Mouse (Mus musculus): Measurements from ENCODE around the gene Kansl3.

The Kansl3 gene

DNA sequence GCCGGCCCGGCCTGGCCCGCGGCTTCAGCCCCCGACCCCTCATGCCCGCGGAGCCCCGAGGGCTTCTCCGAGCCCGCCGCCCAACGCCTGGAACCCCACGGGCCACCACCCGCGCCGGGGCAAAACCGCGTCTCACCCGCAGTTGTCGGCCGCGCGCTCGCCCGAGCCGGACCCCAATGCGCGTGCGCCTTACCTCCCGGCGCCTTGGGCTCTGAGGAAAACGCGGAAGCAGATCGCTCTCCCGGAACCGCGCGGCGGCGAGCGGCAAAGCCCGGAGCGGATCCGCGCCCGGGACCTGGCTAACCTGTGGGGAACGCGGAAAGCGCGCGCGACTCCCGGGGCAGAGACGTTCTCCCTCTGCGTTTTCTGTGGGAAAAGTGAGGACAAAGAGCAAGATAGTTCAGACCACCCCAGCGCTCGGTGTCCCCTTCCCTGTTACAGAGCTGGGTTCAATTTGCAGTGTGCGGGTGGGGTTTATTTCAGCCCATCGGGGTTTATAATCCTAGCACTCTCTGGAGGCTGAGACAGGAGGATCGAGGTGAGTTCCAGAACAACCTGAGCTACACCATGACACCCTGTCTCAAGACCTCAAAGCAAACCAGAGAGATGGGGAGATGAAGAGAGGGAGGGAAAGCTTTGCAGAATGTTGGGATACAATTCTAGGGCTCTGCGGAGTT lies at the start of gene Kansl3:
TSS of gene Kansl3 (minus strand) at position 213 of the 677 bp plus-strand sequence.
- DNase-seq: peak; percentile 80

DNA sequence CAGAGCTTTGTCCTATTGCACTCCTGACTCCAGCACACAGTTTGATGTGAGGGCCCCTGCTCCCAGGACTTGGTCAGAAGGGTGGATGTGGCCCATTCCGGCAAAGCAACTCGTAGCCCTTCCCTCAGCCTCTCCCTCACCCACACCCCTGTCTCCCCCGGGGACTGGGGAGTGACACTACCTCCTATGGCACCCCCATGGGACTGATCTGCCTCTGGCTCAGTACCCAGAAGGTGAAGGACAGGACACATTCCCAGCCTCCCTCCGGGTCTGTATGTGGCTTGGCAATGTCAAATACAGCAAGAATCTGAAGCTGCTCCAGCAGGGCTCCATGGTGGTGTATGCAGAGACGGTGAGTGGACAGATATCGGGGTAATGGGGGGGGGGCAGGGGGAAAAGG lies 35.5 kb upstream of the Kansl3 start:
- DNase-seq: no peak

DNA sequence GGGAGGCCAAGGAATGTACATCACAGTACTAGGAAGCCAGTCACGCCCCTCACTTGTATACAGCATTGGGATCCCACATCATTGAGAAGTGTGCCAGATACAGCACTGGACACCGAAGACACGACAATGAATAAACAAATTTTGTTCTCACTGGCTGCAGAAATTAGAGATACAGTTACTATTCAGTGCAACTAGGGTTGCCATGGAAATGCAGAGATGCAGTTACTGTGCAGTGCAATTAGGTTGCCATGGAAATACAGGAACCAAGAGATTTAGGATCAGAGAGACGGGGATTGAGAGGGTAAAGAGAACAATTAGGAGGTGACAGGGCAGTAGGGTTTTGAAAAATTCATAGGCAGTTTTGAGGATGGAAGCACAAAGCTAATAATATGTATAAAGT lies 32.5 kb upstream of the Kansl3 start:
- no peak for DNase-seq

DNA sequence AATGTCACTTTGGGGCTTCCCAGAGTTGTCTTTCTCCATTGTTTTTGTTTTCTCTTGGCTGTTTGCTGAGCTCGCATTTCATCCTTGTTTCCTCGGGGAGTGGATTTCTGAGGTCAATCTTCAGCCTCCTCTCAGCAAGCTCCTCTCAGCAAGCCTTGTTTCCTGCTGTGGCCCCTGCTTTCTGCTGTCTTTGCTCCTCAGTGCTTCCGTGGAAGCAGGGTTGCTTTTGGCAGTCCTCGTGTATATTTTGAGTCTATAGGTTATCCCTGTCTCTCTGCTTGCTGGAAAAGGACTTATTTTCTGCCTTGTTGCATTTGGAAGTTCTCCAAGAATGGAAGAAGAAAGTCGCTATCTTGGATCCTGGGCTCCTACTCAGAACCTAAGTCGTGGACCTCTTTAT lies 28.1 kb upstream of the Kansl3 start:
- no peak for DNase-seq

DNA sequence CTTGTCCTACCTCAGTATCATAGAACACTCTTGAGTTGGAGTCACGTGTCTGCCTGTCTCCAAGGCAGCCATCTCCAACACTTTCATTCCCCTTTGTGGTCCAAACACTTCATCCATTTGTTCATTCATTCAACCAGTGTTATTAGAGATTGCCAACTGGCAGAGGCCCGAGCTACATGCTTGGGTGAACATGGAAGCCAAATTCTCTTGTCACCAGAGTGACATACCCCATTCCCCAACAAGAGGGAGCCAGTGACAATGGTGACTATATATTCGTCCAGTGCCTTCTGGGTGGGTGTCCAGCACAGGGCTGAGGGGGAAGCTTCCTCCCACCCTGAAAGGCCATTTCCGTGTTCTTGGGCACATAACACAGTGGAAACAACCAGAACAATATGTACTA lies 10.6 kb upstream of the Kansl3 start:
- DNase-seq: no peak

DNA sequence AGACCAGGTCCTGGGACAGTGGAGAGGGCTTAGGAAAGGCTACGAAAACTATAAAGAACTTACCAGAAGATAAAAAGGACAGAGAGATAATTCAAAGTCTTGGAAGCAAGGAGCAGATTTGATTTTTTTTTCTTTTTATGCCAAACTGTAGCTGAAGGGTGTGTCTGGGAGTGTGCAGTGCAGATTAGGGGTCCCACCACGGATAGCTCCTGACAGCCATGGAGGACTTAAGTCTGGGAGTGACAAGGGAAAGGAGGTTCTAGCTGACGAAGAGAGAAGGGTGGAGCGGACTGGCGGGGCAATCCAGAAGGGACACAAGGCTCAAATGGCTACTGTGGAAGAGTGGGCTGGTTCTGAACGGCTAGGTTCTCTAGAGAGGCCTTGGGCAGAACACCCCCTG lies 9.9 kb upstream of the Kansl3 start:
- no peak for DNase-seq

DNA sequence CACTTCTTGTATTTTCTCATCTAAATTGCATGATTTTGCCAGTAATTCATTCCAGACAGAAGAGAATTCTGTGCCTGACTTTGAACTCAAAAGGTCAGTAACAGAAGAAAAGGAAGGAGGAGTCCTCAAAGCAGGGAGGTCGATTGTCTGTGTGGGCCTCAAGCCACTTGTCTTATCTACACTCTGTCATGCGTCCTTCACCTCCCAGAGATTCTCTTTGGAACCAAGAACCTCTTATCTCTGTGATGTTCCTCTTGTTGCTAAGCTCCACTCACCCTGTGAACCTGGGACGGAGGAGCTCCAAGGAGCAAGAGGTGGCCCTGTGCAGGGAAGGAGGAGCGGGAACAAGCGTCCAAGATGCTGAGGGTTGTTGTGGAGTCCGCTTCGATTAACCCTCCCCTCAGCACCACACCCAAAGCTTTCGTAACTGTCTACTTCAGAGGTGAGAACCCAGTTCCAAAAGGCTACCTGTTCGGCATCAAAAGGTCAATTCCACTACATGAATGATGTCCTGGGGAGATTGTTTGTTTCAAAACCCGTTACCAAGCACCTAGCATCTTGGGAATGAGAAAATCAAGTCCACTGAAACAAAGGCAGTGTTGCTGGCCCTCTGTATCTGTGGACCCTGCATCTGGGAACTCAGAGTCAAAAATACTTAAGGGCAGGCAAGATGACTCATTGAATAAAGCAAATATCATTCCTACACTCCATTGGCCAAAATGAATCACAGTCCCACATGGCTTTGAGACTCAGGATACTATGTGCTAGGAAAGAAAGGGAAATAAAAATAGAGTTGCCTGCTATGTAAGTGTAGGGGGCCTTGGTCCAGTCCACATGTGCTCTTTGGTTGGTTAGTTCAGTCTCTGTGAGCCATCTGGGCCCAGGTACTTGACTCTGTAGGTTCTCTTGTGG lies 3.2 kb upstream of the Kansl3 start, which contains the start of gene Fer1l5:
TSS of gene Fer1l5 (plus strand) at position 358 of the 912 bp plus-strand sequence.
- DNase-seq: no peak

DNA sequence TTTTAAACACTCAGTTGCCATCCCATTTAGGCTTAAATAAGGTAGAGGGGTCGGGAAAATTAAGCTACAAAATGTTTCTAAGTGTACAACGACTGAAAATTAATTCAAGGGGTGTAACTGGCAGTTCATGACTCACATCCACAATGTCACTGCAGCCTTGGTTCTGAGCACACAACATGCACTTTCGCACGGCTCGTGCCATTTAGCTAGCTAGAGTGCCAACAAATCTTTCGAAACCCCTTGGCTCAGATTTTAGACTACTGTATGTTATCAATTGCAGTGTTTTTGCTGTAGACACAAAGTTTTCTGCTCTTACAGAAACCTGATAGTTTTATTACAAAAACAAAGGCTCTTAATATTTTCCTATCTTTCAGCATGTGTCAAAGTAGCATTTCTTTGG lies 1.9 kb upstream of the Kansl3 start:
- DNase-seq: no peak

DNA sequence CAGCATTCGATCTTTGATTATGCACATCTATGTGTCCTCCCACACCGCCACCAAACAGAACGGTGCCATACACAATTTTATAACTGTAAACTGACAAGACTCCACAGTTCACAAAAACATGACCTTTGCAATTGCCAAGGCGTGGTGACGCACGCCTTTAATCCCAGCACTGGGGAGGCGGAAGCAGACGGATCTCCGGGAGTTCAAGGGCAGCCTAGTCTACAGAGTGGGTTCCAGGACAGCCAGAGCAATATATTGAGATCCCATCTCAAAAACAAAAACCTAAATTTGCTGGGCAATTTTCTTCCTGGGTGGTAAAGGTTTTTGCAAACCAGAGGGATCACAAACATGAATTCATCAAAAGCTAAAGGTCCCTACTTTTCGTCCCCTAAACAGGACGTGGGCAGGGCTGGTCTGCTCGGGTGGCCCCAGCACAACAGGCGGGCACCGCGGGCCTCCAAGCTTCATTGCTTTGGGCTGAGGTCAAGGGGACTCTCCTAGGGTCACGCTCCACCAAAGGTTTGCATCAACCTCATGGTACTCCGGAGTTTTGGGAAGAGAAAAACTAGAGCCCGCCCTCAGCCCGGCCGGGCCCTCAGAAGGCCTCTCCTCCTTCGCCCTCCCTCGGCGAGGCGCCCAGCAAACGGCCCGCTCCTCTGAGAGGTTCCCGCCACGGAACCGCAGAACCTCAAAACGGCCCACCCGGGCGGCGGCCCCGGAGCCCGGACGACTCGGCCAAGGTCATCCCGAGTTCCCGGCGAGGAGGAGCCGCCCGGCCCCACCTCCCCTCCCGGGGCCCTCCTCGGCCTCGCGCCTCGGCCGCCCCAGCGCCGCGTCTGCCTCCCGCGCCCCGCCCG lies 641 bp downstream of the Kansl3 start:
- peak; percentile 42 for DNase-seq

DNA sequence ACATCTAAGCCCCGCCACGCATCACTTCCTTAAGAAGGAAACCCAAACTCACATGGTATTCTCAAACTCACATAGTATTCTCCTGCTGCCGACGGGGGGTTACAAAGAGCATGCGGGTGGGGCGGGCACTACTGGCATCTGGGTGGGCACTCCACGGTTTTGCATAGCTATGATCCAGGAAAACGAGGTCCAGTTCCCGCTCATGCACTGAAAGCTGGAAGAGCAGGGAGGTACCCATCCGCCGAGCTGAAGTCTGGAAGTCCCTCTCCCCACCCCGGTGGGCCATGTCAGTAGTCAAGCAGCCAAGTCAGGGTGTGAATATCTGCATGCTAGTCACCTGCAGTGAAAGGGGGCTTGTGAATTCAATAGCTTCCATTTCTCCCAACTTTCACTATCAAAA lies 1.3 kb downstream of the Kansl3 start:
- no peak for DNase-seq

DNA sequence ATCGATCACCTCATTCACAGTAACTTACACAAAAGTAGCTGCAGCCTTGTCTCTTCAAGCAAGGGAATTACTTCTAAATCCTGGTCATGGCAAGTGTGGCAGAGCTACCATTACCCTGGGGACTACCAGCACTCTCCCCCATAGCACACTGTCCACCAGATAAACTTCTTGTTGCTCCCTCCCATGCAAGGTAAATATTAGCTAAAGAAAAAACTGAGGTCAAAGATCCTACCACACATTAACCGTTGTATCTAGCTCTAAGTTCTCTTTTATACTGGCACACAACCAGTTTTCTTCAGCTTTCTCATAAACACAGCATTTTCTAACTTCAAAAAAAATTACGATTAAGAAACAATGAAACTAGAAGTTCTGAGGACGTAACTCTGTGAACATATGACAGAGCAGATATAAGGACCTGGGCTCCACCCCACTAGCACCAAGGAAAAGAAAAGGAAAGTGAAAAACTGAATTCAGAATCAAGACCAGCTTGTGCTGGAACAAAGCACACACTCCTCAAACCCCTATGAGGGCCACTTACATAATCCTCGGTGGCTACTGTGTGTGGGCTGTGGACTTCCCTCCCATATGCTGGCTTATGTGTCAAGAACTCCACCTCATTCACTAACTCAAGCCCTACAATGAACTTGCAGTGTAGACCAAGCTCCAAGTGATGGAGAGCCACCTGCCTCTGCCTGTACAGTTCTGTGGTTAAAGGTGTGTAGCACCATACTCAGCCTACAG lies 11.9 kb downstream of the Kansl3 start:
- peak; percentile 69 for DNase-seq

DNA sequence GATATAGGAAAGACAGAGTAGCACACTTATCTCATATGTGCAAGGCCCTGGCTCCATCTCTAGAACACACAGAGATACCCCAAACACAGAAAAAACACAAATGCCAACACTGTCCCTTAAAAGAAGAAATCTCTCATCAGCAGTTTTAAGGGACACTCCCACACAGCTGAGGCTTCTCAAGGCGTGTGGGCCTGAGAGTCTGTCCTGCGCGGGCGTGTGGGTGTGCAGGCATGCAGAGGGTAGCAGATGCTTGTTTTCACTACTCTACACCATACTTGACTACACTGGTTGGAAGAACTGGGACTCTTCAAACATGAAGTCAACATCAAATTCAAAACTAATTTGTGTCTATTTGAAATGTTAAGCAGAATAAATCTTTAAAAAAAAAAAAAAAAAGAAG lies 16.6 kb downstream of the Kansl3 start:
- DNase-seq: no peak

DNA sequence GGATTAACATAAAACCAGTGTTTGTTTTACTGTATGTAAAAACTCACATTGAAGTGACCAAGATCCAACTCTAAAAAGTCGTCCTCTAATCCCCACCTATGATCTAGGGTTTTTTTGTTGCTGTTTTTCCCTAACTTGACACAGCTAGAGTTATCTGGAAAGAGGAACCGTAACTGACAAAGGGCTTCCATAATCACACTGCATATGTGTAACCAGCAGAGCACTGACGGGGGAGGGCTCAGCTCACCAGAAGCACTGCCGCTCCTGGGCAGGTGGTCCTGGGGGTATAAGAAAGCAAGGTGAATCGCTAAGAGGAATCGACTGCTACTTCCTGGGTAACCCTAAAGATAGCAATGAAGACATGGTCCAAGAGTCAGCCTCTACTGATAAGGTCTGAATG lies 26.4 kb downstream of the Kansl3 start:
- no peak for DNase-seq

DNA sequence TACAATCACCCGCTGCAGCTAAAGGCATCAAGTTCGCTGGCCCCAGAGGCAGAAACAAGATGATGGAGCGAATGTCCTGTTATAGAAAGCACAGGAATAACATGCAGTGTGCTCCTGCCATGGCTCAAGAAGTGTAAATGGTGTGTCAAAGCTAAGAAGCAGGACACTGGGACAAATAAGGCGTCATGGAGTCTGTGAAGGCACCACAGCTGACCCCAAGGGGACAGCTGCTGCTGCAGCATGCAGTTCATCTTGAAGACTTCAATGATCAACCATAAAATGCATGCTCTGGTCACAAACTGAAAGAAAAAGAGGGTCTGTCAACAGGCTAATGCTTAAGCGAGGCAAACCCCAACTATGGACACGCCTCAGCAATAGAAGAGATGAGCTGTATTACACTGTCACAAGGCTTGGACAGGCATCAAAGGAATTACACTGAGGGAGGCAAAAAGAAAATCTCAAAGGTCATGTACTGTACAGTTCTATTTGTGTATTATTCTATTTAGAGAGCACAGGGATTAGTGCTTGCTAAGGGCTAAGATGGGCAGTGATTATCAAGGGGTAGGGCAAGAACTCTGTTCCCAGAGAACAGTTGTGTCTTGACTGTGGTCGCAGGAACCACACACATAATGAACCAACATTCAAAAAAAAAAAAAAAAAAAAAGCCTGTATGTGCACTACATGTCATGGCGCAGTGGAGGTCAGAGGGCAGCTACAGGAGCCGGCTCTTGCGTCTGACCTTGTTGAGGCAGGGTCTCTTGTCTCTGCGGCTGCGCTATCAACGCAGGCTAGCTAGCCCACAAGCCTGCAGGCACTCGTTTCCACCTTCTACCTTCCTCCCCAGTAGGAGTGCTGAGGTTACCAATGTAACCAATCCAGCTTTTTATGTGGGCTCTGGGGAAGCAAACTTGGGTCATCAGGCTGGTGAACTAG lies 35.8 kb downstream of the Kansl3 start:
- DNase-seq: no peak

DNA sequence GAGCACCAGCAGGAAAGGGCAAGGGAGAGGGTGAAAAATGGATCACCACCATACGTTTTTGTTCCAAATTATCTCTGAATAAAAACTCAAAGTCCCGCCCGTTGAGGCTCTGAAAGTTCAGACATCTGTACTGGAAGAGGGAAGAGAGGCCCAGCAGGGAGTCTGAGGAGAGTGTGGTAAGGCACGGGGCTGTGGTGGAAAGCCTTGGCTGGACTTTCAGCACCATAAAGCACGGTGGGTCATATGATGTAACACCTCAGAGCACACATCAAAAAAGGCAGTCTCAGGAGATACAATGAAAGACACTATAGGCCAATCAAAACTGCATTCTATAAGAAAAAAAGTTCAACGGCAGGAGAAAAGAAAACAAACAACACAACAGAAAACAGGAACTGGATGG lies 37.2 kb downstream of the Kansl3 start:
- no peak for DNase-seq

DNA sequence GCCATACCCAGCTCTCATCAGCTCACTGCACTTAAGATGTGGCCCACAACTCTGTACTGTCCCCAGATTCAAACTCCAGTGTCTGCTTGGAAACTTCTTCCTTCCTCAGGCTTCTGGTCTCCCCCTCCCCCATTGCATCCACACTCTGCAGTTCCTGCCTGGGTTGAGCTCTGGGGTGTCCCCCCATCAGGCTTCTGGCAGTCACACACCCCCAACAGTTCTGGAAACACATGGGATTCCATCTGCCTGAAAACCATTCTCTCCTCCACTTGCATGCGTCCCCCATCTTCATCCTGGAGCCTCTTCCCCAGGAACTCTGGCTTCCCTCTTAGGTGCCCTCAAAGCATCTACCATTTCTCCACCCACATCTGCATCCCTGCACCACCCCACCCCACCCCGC lies 42.2 kb downstream of the Kansl3 start:
- DNase-seq: no peak

DNA sequence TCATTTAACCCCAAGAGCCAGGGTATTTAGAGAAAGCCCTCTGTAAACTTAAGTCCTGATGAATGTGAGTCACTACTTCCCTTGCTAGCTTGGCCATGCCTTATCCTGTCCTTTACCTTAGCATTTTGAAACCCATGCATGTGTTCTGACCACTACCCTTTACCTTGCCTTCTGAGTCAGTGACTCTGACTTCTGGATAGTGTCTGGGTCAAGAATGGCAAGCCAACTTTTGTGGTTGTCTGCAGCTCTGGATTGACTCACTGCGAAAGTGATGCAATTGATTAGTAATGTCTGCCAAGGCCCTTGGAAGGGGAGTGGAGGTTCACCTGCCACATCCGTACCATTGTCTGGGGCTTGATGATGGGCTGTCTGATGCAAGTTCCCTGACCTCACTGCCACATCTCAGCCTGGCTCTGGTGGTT lies 43.1 kb downstream of the Kansl3 start:
- no peak for DNase-seq

DNA sequence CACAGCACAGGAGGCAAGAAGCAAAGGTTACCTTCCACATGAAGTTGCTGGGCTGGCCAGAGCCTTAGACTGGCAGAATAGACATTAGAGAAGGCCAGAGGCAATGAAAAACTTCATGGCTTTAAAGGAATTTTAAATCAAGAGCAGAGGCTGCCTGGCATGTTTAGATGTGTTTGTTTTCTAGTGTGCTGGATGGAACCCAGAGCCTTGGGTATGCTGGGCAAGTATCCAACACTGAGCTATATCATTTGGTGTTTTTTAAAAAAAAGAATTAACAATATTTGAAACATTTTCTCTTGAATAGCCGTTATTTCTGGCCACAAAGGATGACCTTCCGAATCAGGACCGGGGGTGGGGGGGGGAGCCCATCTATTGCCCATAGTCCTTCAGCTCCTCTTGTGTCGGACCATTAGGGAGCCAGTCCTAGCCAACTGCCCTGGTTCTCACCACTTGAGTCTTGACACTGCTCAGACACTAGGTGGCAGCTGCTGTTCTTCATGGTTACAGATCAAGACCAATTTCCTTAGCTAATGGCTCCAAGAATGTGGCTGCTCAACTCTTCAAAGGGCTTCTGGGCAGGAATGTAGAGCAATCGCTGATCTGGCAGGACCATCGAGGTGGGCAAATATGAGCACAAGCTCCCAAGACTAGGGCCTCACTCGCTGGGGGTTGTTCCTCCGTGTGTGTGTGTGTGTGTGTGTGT lies 45.1 kb downstream of the Kansl3 start:
- peak; percentile 64 for DNase-seq

DNA sequence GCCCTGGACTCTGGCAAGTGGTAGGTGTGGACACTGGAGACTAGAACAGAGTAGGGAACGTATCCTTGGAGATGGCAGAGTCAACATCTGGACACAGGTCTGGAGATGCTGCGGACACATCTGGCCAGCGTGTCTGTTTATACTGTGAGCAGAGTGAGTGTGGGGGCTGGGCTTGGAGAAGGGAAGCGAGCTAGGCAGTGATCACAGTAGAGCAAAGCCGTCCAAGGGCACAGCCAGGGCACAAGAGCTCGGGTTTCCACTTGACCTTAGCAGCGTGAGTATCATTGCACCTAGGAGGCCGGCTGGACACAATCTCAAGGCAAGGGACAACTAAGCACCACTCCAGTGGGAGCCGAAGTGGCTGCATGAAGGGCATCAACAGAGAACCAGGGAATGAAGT lies 45.9 kb downstream of the Kansl3 start:
- no peak for DNase-seq

DNA sequence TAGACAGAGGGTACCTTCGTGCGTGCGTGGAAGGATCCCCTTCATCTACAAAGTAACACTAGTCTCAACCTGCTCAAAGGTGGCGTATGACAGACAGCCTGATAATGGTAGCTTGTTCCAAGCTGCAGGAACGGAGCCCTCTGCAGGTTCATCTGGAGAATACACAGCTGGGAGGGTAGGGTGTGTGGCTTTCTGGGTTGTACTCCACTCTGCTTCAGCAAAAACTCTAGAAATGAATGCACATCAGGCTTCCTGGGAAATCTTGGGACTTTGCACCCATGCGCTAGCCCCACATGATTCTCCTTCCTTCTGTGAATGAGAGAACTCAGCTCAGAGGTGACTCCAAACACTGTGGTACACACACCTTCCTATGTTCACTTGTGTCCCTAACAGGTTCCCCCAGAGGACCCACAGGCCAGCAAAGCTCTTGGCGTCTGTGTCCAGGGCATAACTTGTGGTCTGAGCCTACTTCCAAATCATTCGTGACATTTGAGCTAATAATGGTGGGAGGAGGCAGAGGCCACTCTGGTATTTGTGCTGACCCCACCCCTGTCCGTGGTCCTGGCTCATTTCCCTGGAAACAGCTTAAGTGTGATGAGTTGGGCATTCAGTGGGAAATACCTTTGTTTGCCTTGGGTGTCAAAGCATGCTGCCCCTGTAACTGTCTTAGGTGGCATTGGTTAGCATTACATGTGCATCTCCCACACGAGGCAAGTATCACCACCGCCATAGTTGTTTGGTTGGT lies 47.0 kb downstream of the Kansl3 start:
- DNase-seq: peak; percentile 43

Data from kidney, adult 11 months (tissue).